Mouse (Mus musculus) adrenal gland (tissue): ENCODE measurements around the gene Radil.

Source experiments
- intact Hi-C: fragments of 180-260 bp; cut with DNase I; formaldehyde crosslinking; loops from one replicate; pipeline ENCODE4 v1.15.1; 2025

Gene Radil

DNA sequence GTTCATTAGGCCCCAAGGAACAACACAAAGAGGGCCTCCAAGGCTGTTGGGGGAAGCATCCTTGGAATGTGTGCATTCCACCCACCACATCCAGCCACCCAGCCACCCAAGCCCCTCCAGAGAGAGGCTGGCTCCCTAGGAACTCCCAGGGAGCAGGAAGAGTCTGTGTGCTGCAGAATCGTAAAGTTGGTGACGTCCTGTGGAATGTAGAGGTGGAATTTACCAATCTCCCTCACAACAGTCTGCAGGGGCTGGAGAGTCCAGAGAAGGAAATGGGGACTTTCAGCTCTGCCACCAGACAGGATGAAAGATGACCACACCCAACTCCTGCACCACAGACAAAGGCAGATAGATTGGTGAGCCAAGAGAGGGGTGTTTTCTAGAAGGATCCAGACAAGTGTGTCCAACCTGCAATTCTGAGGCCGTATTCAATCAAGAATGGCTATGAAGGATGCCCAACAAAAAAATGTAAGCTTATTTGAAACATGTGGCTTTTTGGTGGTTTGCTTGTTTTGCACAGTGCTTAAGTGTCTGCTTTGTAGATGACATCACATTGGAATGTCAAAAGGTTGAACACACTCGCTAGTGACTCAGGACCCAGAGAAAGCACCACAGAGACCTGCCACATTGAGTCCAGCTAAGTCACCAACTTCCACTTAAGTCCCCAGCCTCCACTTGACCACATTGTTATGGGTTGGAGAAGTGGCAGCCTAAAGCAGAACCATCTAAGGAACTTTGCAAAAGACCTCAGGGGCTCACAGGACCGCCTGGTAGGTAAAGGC, 5.7 kb downstream of the Radil start:
- intact Hi-C loops, result no loop called here

DNA sequence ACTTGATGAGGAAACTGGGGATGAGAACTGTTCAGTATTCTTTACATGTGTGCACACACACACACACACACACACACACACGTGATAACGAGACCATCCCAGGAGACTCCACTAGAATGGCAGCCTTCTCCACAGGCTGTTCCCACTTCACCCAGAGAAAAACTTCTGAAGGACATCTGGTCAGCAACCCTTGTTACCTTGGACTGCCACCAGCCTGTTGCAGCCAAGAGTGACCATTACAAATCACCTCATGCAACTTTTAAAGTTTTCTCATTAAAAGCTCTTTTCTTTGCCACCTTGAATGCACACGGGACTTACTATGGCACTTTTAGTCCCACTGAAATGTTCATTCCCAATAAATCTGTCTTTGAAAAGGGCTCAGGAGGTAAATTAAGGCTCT, 13.6 kb downstream of the Radil start:
- intact Hi-C loops, result no loop called here

DNA sequence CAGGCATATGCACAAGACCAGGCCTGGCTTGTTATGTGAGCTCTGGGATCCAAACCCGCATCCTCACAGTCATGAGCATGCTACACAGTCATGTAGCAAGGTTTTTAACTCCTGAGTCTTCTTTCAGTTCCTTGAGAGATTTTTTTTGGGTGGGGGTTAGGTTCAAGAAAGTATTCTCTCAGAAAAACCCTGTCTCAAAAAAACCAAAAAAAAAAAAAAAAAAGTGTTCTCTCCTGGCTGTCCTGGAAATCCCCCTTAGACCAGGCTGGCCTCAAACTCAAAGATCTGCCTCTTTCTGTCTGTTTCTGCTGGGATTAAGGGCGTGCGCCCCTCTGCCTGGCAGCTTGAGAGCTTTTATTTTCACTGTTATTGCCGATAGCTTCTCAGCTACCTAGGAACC, 15.5 kb downstream of the Radil start:
- intact Hi-C loops, result no loop called here

DNA sequence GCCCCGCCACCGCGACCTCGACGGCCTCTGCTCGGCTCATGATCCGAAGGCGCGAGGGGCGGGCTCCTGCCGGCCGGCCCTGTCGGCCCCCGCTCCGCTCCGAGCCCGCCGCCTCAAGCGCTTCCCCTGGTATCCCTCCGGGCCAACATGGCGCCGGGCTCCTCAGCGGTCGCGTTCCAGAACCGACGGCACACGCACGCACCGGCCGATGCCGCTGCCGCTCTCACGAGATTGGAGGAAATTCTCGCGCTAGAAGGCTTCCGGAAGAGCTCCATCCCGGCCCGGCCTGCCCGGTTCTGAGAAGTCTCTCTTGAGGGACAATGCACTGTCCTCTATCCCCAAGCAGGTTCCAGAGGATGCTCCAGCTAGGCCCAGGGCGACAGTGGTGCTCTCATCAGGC, 21.0 kb downstream of the Radil start, which contains the start of gene Papolb:
Papolb (minus strand) TSS at position 162 of the 400 bp plus-strand sequence.
- intact Hi-C loops, result no loop called here

DNA sequence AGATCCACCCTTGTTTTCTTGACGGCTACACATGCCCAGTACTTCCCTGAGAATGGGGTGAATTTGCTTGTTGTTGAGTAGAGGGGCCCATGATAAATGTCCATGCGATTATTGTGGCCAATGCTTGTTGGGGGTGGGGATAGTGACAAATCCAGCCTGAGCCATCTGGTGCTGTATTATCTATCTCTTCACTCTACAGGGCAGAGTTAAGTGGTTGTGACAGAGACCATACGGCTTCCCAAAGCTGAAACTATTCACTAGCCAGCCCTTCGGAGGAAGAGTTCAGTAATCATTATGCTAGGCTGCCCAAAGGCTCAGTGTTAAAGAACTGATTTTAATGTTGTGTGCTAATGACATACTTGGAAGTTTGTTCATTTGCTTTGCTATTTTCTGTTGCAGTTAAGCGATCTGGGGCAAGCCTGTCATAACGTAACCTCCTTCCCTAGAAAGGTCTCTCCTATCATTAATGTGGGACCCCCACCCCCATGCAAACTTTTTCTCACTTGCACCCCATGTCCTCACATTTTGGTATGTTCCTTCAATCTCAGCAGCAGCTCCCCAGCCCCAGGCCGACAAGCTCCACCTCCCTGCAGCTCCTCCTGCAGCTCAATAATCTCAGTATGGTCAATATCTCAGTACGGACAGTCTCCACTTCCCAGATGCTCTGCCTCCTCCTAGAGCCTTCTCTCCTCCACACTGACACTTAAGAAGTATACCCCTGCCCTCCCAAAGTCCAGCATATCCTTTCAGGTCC, 26.0 kb downstream of the Radil start:
- intact Hi-C loops, result no loop called here

DNA sequence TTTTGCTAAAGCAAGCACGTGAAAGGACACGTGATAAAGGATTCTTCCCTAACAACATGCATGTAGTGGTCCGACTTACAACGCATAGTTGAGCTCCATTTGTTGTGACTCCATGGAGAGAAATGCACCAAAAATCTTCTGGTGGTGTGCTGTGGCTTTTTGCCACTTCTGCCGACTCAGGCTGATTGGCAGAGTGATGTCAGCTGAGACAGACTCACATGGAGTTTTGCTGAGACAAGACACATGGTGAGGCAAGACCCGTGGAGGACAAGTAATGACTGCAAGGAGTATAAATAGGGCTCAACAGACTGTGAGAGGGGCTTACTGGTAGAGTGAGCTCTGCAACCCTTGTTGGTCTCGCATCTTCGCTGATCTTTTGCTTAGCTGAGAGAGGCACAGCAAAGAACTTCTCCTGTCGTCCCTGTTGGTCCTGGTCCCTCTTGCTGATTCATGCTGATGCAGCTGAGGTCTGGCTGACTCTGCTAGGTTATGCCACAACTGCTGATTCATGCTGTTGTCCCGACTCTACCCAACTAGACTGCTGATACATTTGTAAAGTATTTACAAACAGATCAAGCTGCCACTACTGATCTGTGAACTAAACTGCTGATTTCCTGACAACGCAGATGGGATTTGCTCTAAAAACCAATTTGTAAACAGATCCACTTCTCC, 29.6 kb downstream of the Radil start:
- intact Hi-C loops, result no loop called here

DNA sequence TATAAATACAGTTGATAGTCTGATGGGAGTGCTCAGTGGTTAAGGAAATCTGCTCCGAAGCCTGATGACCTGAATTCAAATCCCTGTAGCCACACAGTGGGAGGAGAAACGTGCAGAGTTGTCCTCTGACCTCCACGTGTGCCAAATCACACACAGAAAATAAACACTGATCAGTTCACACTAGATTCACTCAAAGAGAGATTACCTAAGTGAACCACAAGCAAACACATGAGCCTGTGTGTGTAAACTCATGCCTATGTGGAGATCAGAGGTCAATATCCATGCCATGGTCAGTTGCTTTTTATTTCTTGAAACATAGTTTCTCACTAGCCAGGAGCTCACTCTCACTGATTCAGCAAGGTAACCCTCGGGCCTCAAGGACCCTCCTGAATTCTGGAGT, 30.5 kb downstream of the Radil start:
- intact Hi-C loops, result no loop called here

DNA sequence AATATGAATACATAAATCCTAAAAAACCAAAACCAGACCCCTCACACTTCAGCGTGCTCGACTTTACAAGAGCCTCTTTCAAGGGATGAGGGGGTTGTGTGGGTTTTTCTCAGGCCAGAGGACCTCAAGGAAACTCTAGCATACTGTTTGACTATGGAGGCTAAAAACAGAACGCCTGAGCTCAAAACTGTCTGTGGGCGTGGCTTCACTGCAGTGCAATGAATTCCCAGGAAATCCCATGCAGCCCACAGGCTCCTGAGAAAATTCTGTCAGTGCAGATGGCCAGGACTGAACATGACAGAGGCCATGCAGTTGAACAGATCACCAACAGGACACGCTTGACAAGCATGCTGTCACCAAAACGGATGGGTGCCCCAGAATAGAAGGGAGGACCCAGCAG, 31.9 kb downstream of the Radil start:
- intact Hi-C loops, result no loop called here

DNA sequence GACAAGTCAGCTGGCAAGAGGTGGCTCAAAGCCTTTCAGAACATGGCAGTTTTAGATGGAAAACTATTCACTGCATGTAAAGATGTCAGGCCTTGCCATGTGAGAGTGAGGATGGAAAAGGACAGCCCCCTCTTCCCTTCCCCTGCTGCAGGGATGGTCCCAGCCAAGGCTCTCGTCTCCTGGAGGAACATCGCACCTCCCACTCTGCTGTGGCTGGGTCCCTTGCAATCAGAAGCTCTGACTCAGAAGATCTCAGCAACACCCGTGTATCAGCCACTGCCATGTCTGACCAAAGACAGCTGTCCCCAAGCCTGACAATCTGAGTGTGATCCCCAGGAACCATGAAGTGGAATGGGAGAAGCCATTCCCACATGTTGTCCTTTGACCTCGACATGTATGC, 38.8 kb downstream of the Radil start:
- intact Hi-C loops, result no loop called here

DNA sequence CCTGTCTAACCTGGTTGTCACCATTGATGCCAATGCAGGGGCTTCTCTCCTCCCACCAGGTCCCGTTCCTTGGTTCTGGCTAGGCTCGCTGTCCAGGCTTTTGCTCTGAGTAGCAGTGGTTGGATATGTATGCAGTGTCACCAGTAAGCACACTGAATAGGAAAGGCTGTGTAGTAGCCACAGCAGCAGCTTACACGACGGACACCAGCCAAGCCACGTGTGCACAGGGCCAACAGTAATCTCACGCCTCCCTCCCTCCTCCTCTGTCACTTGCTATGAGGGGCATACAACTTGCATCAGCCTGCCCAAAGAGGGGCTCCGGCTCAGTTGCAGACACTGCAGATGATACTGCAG, 40.9 kb downstream of the Radil start:
- intact Hi-C loops, result no loop called here

DNA sequence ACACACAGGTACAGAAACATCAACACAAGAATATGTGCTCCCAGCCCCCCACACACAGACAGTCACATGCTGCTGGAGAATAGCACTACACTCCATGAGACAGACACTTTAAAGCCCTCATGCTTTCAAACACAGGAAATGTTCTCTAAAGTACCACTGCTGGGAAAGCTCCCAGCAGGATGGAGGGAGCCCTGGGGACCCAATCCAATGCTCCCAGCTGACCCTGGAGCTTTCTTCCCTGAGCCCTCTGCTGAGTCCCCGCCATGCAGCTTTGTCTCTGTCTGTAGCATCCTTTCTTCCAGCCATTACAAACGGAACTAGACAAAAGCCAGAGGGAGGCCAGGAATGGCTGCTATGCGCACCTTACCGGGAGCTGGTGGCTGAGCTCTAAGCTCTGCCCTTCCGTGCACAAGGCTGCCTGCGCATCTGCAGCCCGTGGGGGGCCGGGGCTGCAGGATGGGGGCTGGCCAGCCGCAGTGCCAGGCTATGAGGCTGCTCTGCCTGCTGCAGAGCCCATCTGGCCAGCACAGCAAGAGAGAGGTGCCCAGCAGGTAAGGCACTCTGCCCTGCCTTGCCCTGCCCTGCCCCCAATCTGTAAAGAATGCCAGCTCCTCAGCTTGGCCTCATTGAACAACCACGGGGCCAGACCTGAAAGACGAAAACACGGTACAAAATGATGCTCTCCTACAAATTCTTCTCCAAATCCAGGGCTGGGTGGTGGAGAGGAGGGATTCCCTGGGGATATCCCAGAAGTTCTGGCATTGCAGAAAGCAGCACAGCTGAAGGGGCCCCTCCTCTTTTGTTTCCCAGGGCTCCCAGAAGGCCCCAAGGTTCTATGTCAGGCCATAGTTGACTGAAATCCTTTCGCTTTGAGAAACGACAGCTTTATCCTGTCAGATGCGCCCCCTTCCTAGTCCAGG, 41.5 kb downstream of the Radil start:
- intact Hi-C loops, result no loop called here

DNA sequence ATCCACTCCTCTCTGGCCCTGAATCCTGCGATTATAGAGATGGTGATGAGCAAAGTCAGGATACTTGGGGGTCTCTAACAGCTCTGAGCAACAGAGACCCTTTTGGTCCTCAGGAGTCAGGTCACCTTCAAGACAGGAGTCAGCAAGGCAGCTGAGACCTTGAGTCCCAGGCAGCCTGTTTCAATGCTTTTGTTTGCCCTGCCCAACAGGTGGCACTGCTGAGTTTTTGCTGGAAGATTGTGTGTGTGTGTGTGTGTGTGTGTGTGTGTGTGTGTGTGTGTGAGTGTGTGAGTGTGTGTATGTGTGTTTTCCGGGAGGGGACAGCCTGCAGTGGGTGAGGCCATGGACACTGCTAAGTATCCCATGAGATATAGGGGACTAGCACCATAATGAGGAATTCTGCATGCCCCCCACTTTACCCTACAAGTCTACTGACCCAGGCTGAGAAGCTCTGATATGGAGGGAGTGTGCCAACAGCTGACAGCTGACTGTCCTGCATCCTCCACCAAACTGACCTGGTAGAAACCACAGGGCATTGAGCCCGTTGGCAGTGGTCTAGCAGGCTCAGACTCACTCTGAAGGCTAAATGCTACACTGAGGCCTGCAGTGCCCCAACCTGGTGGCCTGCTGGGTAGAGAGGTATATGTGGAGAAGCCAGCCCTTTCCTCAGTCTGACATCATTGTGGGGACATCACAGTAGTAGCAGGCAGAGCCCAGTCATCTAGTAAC, 45.0 kb downstream of the Radil start:
- intact Hi-C loops, result no loop called here

DNA sequence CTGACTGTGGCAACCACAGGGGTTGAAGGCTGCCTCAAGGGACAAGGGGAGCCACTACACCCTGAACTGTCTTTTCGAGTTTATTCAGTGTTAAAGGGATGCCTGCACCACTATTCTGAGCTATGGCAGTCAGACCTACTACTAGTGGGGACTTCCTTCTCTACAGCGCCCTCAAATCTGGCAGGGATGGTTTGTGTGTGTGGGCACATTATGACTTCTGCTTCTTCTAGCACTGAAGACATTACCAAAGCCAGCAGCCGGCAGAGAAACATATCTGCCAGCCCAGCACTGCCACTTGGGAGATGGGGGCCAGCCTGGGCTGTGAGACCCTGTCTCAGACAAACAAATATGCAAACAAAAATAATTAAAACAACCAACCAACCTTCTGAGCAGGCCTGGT, 46.7 kb downstream of the Radil start:
- intact Hi-C loops, result loop anchor here (5.0 kb wide), 1 partner anchor 213 kb away; no protein-coding TSS in a partner anchor

DNA sequence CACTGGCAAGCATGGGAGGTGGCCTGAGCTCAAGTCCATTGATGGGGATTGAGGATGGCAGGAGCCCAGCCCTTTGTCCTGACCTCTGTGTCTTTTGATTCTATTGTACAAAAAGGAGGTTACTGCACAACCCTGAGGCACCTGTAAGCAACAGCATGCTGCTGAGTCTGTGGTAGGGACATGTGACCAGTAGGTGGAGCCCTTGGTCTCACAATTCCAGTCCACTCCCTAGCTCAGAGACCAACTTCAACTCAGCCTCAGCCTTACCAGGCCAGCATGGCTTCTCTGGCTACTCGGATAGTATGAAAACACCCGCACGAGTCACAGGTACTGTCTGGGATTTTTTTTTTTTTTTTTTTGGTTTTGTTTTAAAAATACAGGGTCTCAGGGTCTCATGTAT, 48.5 kb downstream of the Radil start:
- intact Hi-C loops, result loop anchor here (2.0 to 5.0 kb wide), 2 partner anchors 48 to 215 kb away; partner anchors contain the start of gene Radil

DNA sequence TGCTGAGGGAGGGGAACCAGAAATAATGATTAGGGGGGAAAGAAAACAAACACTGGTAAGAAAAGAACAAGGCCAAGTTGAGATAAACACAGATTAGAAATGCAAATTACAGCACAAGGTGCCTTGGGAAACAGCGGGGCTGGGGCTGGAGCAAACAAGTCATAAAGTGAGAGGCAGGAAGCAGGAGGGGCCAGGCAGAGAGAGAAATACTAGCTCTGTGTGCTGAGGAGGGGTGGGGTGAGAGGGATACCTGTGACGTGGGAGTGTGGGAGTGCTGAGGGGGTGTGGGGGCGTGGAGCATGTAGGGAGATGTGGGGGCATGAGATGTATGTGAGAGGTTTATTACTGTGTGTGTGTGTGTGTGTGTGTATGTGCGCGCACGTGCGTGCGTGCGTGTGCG, 50.0 kb downstream of the Radil start:
- intact Hi-C loops, result loop anchor here (5.0 kb wide), 1 partner anchor 216 kb away; no protein-coding TSS in a partner anchor

DNA sequence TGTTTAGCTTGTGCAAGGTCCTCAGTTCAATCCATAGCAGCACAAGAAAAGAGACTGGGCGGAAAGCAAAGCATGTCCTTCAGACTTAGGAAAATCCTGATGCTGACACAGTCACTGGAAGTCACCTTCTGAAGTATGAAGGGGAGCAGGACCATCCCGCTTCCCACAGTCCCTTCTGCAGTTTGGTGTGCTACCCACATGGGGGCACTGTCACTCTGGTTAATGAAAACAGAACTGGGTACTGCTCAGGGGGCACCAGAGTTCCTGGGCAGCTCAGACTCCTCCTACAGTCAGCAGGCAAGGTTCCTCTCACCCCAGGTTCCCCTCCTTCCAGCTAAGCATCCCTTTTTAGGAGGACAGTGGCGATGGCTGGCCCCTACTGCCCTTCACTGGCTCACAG, 51.9 kb downstream of the Radil start:
- intact Hi-C loops, result loop anchor here (5.0 kb wide), 1 partner anchor 128 kb away; the partner anchor contains the start of gene Wipi2

DNA sequence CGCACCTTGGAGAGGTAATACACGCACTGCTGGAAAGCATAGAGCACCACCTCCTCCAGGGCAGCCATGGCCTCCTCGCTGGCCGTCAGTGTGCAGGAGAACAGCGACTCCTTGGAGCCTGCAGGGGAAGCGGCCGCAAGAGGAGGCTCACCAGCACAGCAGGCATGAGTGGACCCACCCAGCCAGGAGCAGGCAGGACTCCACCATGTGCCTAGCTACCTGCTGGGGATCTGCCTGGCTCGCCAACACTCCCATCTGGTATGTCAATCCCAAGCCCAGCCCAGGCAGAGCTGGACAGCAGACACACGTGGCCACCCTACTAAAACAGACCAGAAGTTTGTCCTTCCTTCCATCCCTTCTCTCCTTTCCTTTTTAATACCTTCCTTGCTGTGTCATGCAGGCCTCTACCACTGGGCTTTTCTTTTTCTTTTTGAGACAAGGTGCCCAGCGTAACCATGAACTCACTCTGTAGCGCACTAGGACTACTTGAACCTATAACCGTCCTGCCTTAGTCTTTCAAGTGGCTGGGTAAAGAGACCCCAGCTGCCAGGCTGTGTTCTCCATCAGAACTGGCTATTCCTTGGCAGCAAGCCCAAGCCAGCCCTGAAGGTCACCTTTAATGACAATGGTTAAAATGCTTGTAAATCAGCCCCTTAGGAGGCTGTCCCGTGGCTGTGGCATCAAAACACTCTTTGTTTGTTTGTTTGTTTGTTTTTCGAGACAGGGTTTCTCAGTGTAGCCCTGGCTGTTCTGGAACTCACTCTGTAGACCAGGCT, 55.4 kb downstream of the Radil start:
- intact Hi-C loops, result loop anchor here (5.0 kb wide), 1 partner anchor 132 kb away; the partner anchor contains the start of gene Wipi2

DNA sequence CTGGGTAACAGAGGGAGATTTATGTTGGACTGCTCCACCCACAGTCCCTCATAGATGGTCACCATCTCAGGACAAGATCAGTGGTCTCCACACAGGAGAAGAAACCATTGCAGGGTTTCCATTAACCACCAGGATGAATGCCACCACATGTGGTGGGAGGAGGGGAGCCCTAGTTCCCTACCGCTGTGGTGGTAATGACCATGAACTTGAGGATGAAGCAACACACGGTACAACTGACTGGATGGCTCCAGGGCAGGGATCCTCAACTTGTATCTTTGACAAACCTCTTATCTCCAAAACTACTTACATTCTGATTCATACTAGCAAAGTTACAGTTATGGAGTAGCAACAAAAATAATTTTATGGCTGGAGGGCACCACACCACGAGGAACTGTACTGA, 57.6 kb downstream of the Radil start:
- intact Hi-C loops, result no loop called here

DNA sequence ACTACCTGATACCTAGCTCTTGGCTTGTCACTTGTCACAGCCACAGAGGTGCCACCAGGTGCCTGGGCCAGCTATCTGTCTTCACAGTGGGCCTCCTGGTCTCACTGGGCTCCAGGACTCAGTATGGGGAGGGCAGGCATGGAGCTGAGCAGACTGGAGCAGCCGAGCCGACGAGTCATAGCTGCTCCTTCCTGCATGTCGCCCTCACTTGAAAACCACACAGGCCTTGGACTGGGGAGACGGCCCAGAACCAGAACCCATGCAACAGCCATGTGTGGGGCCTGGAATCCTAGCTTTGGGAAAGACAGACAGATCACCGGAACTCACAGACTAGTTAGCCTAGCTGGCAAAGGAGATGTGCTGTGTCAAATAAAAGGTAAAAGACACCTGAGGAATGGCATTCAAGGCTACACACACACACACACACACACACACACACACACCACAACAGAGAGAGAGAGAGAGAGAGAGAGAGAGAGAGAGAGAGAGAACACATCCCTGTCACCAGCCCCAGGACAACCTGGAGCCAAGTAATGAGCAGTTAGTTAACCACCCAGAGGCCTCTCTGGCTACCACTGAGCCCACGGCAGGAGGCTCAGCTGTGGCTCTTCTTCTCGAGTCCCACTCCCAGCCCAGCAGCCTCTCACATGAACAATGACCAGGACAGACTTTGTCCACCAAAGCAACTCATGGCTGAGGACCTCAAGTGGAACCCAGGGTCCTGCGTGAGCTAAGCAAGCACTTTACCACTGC, 60.8 kb downstream of the Radil start:
- intact Hi-C loops, result no loop called here
